Mouse (Mus musculus) forebrain, embryonic 11.5 days (tissue): ENCODE data around the gene Daam2. TPM values are rescaled to one million over a fixed set of nuclear protein-coding genes. Genes with fewer than 3 reads are reported as not detected.
A peak's percentile ranks its signal among the peaks of the same experiment; 100 is the strongest.
"Not testable (repeated sequence)": the region's sequence is repeated elsewhere in the genome, so short reads cannot be mapped to it uniquely, and the experiment has no call there.

Source experiments
- ATAC-seq: fragments of 200-750 bp; cut with Nextera tagmentation; replicated peaks from 2 replicates; pipeline ENCODE4 v1.8.0; 2017; ENCODE audit warnings: moderate TSS enrichment; ENCODE audit not compliant: low FRiP score
- DNase-seq: peaks from one replicate; pipeline ENCODE4 v3.0.0-alpha.2; 2017; ENCODE audit warnings: low spot score
- H3K27ac ChIP-seq: fragments of 300-500 bp; sonication (generic); 2 replicates; pipeline ENCODE4 v1.5.1; 2014; ENCODE audit warnings: low read depth, low read length
- H3K27me3 ChIP-seq: fragments of 300-500 bp; sonication (generic); 2 replicates; pipeline ENCODE4 v1.6.1; 2014; ENCODE audit warnings: mild to moderate bottlenecking, low read length, mixed read lengths; ENCODE audit not compliant: control insufficient read depth, insufficient read depth
- H3K36me3 ChIP-seq: fragments of 300-500 bp; sonication (generic); 2 replicates; pipeline ENCODE4 v1.6.1; 2014; ENCODE audit warnings: mild to moderate bottlenecking, low read length, moderate library complexity, mixed read lengths; ENCODE audit not compliant: control insufficient read depth, insufficient read depth
- H3K4me1 ChIP-seq: fragments of 300-500 bp; sonication (generic); replicated peaks from 2 replicates; pipeline ENCODE4 v1.6.1; 2014; ENCODE audit warnings: low read length, mixed read lengths; ENCODE audit not compliant: control insufficient read depth, insufficient read depth
- H3K4me2 ChIP-seq: fragments of 300-500 bp; sonication (generic); 2 replicates; pipeline ENCODE4 v1.6.1; 2014; ENCODE audit warnings: low read depth, mild to moderate bottlenecking, low read length, moderate library complexity, mixed read lengths; ENCODE audit not compliant: severe bottlenecking
- H3K4me3 ChIP-seq: fragments of 300-500 bp; sonication (generic); 2 replicates; pipeline ENCODE4 v1.5.1; 2014; ENCODE audit warnings: low read depth, low read length
- H3K9ac ChIP-seq: fragments of 300-500 bp; sonication (generic); 2 replicates; pipeline ENCODE4 v1.6.1; 2014; ENCODE audit warnings: low read length
- H3K9me3 ChIP-seq: fragments of 300-500 bp; sonication (generic); 2 replicates; pipeline ENCODE4 v1.6.1; 2016; ENCODE audit warnings: low read length, mixed read lengths; ENCODE audit not compliant: control insufficient read depth
- WGBS: fragments of 180-500 bp; shearing (Covaris S2); extraction: QIAGEN DNeasy Blood & Tissue Kit; methylation state at CpG from one replicate; pipeline ENCODE4 v1.1.7; 2014; 5-methylcytosine and 5-hydroxymethylcytosine counted together
- polyA plus RNA-seq: library from polyadenylated mRNA; unstranded; fragments of >200 nt; fragmentation: Nextera tagmentation; extraction: Ambion mirVana; gene quantifications from 2 replicates; pipeline ENCODE4 v1.2.1, GENCODE M21; 2014

Daam2 gene
- polyA plus RNA-seq, 1 experiment from 2014 or later = 1.5 TPM

GRCm38 (mm10) chr17:49439706-49440105 is 124.4 kb downstream of the Daam2 start:
- Histone ChIP-seq H3K9ac (no peak overlapping the region), H3K4me3 (no peak overlapping the region), H3K4me2 (no peak overlapping the region), H3K9me3 (no peaks in the 10 kb centered on the region), H3K36me3 (peaks cover 3% of the 10 kb centered on the region; the same call in 1 of the 2 replicates), H3K4me1 (no peaks in the 10 kb centered on the region), H3K27me3 (no peaks in the 10 kb centered on the region), H3K27ac (no peak overlapping the region)
- WGBS = 92% methylated on average over 4 of the region's 4 CpGs
- ATAC-seq (no peak), DNase-seq (no peak)

GRCm38 (mm10) chr17:49438822-49439574 is 125.1 kb downstream of the Daam2 start:
- Histone ChIP-seq H3K9ac (no peak overlapping the region), H3K27ac (no peak overlapping the region), H3K4me3 (no peak overlapping the region), H3K4me1 (no peaks in the 10 kb centered on the region), H3K9me3 (no peaks in the 10 kb centered on the region), H3K27me3 (no peaks in the 10 kb centered on the region), H3K36me3 (peaks cover 3% of the 10 kb centered on the region; the same call in 1 of the 2 replicates), H3K4me2 (no peak overlapping the region)
- ATAC-seq = no peak
- 90% methylated on average over 12 of the region's 12 CpGs for whole genome bisulfite sequencing
- no peak for DNase-seq

GRCm38 (mm10) chr17:49437306-49437705 is 126.8 kb downstream of the Daam2 start:
- not testable (repeated sequence) for H3K4me1 ChIP-seq, H3K9ac ChIP-seq, H3K9me3 ChIP-seq, H3K4me3 ChIP-seq, DNase-seq, H3K27me3 ChIP-seq, H3K4me2 ChIP-seq, H3K27ac ChIP-seq, ATAC-seq, H3K36me3 ChIP-seq

DNA sequence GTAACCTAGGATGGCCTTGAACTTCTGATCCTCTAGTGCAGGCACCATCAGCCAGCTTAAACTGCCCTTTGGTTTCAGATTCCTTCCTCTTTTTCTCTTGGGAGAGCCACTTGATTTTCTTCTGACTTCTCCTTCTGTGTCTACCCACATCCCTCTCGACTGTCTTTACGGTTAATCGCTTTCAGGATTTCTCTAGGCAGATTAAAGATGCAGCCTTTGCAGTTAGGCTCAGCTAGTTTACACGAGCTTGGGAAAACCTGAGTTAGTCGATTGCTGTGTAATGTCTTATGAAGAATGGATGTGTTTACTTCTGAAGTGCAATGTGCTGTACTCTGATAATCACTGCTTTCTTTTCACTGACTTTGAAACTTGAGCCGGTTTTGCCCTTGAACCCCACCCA is 127.5 kb downstream of the Daam2 start:
- Histone ChIP-seq H3K36me3 (peaks cover 3% of the 10 kb centered on the region; the same call in 1 of the 2 replicates), H3K4me2 (no peak overlapping the region), H3K9ac (no peak overlapping the region), H3K27ac (no peak overlapping the region), H3K4me3 (no peak overlapping the region), H3K9me3 (no peaks in the 10 kb centered on the region), H3K4me1 (no peaks in the 10 kb centered on the region), H3K27me3 (no peaks in the 10 kb centered on the region)
- no peak for DNase-seq
- WGBS = 89% methylated on average over 6 of the region's 6 CpGs
- no peak for ATAC-seq

DNA sequence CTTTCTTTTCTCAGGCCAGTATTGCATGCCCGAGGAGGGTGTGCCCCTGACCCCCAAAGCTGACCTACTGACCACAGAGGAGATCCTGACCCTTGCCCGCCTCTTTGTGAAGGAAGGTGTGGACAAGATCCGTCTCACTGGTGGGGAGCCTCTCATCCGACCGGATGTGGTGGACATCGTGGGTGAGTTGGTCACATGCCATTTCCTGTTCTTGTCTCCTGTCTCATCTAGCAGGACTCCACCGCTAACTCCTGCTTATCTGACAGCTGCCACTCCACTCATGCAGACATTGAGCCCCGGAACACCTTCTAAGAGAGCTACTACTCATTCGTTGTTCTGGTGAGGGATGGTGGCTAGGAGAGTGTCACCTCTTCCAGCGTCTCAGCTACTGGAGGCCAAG is 129.1 kb downstream of the Daam2 start:
- Histone ChIP-seq H3K9ac (no peak overlapping the region), H3K27me3 (no peaks in the 10 kb centered on the region), H3K9me3 (no peaks in the 10 kb centered on the region), H3K36me3 (peaks cover 3% of the 10 kb centered on the region; the same call in 1 of the 2 replicates), H3K4me2 (no peak overlapping the region), H3K4me3 (no peak overlapping the region), H3K27ac (no peak overlapping the region), H3K4me1 (no peaks in the 10 kb centered on the region)
- DNase-seq (peak; percentile 50), ATAC-seq (no peak)
- WGBS = 93% methylated on average over 10 of the region's 10 CpGs

DNA sequence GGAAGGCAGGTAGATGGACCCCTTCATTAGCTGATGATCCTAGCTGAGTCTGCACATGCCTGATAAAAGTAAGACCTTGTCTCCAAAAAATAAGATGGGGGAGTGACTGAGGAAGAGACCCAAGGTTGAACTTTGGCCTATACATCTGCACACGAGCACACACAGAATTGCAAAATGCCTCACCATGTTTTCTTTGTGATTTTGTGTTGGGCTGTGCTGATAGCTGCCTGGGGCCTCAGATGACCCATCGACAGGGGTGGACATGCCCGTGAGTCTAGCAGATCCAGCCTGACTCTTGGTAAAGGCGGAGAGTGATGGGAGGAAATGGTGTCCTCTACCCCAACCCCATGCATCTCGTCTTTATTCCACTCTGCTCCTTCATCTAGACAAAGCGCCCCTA is 129.9 kb downstream of the Daam2 start:
- no peak for DNase-seq
- Histone ChIP-seq H3K9me3 (no peaks in the 10 kb centered on the region), H3K27ac (no peak overlapping the region), H3K4me2 (no peak overlapping the region), H3K4me1 (no peaks in the 10 kb centered on the region), H3K27me3 (no peaks in the 10 kb centered on the region), H3K9ac (no peak overlapping the region), H3K36me3 (peaks cover 3% of the 10 kb centered on the region; the same call in 1 of the 2 replicates), H3K4me3 (no peak overlapping the region)
- ATAC-seq = no peak
- 78% methylated on average over 6 of the region's 6 CpGs for WGBS

GRCm38 (mm10) chr17:49433071-49433470 is 131.1 kb downstream of the Daam2 start:
- Histone ChIP-seq H3K9me3 (no peaks in the 10 kb centered on the region), H3K4me1 (no peaks in the 10 kb centered on the region; the same call in 1 of the 2 replicates), H3K4me2 (no peak overlapping the region), H3K27me3 (no peaks in the 10 kb centered on the region), H3K27ac (no peak overlapping the region), H3K9ac (no peak overlapping the region), H3K36me3 (peaks cover 3% of the 10 kb centered on the region; the same call in 1 of the 2 replicates), H3K4me3 (no peak overlapping the region)
- DNase-seq = peak; percentile 28
- 95% methylated on average over 6 of the region's 6 CpGs for WGBS
- ATAC-seq = no peak

DNA sequence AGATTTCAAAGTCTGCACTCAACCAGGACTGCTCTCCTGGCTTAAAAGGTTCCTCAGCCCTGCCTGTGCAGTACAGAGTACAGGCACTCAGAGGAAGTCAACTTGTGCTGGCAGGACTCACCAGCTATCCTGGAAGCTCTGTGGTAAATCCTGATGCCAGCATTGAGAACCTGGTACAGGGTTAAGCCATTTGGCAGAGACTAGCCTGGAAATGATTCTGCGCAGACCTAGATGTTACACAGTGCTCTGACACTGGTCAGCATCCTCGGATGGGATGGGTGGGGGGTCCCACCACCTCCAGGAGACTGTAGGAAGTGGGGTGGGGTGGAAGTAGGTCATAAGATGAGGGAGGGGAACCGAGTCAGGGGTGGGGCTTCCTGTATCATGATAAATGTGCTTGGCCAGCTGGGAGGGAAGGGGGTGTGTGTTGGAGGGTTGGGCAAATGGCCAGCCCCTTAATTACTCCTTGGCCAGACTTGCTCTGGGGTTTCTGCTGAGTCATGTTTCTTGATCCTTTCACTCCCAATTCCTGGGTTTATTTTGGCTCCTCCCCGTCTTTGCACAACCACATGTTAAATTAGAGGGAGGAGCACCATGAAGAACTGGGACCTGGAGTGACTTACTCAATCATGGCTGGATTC is 132.0 kb downstream of the Daam2 start:
- H3K9ac ChIP-seq = no peak overlapping the region
- H3K27ac ChIP-seq = no peak overlapping the region
- no peaks in the 10 kb centered on the region for H3K27me3 ChIP-seq
- WGBS = 83% methylated on average over 4 of the region's 4 CpGs
- H3K36me3 ChIP-seq = peaks cover 3% of the 10 kb centered on the region; the same call in 1 of the 2 replicates
- ATAC-seq (no peak), DNase-seq (no peak)
- H3K4me3 ChIP-seq = no peak overlapping the region
- no peaks in the 10 kb centered on the region; the same call in 1 of the 2 replicates for H3K4me1 ChIP-seq
- H3K4me2 ChIP-seq = no peak overlapping the region
- H3K9me3 ChIP-seq = no peaks in the 10 kb centered on the region
